Mouse (Mus musculus) monocyte, adult 2 months (primary cell): ENCODE results near the gene Purb.

Experiments used
- DNase-seq, 2 experiments: peaks; one replicate each; pipeline ENCODE4 v3.0.0; 2022; ENCODE audit warnings: low spot score in 2 of 2, low read depth in 1 of 2

Purb gene

DNA sequence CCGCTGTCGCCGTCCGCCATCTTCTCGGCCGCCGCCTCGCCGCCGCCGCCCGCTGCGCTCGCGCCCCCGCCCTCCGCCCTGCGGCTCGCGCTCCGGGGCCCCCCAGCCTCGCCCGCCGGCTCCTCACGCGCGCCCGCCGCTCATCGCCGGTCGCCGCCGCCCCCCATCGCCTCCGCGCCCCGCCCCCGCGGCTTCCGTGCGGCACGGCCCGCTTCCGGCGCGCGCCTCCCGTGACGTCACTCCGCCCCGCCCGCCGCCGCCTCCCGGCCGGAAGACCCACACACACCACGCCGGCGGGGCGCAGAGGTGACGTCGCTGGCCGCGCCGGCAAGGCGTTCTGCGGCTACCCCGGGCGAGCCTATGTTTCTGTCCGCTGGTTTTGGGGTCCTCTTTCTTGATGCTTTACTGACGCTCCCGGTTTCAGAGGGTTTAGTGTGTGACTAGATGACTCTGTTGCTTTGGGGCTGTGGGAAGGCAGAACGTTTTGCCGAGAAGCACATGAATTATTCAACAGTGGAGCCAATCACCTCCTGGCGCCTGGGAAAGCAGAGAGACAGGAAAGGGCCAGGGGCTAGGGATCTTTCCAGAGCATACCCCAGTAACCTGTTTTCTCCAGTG lies at the start of gene Purb:
Gene Purb, minus strand, starts transcription at position 51 of the 618 bp plus-strand sequence.
- peak; percentile 58 to 81 for DNase-seq

- no peak for DNase-seq
Observed at GRCm38 (mm10) chr11:6525241-6525640, 49.5 kb upstream of the Purb start.

GRCm38 (mm10) chr11:6524880-6525238 lies 49.1 kb upstream of the Purb start:
- DNase-seq = no peak

GRCm38 (mm10) chr11:6524165-6524879 lies 48.6 kb upstream of the Purb start:
- DNase-seq = no peak

DNA sequence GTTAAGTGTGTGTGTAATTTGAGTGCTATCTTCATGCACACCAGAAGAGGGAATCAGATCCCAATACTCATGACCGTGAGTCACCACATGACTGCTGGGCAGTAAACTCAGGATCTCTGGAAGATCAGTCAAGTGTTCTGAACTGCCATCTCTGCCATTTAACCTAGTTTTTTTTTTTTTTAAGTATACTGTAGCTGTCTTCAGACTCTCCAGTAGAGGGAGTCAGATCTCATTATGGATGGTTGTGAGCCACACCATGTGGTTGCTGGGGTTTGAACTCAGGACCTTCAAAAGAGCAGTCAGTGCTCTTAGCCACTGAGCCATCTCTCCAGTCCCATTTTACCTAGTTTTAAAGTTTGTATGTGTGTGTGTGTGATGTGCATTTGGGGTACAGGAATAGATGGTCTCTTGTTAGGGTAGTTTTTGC lies 48.0 kb upstream of the Purb start:
- DNase-seq = no peak

DNA sequence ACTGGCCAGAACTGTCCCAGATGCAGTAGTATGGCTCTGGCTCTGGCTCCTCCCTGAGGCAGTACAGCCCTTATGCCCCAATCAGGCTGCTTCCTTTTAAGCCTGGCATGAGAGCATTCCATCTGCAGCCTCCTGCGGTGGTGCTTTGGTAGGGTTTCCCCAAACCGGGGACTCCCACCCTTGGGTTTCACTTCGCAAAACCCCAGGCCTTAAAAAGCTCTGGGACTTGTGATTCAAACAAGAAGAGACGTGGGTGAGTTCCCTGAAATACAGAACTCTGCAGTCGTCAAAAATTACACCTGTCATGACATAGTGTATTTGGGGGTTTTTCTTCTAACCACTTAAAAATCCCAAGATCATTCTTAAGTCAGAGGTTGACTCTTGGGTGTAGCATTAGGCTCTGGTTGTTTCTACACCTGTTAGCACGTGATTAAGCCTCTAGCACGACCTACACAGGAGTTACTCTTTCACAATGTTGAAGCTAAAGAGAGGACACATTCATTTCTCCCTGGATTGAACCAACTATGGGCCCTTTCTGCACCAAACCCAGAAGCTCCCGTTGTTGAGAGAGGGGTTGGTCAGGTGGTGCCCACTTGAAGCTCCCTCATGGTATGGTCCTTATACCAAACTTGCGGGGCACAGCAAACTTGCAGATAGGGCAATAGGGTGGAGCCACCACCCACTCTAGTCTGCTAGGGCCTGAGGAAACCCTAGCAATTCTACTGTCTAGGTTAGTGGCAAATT lies 47.2 kb upstream of the Purb start:
- DNase-seq = peak; percentile 52 to 79

DNA sequence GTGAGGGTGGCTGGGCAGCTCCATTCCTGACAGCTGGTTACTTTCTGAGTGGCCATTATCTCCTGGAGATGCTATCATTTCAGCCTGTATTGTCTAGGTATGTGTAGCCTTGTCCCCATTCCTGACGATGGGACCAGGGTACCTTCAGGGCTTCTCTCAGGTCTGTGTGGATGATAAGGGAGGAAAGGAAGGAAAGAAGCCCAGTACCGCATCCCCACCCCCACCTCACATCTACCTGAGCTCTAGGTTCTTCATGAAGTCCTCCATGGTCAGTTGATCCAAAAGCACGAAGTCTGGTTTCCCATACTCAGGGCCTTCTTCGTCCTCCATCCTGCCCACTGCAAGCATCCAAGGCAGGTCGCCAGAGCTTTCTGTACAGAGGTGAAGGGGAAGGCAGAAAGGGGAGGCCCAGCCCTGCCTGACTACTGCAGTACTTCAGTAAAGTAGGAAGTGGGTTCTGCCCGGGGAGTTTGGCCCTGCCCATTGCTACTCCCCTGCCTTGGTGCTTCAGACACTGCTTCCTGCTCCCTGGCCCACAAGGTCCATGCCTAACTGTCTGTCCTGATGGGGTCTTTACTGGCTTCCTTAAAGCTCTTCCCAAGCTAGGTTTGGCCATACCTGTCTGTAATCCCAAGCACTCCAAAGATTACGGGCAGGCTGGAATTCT lies 44.9 kb upstream of the Purb start, which contains the start of gene Myo1g:
Gene Myo1g, minus strand, starts transcription at position 459 of the 667 bp plus-strand sequence.
- DNase-seq = peak; percentile 36 to 75

- DNase-seq = peak; percentile 49 to 73
Observed at GRCm38 (mm10) chr11:6519491-6520033, 43.8 kb upstream of the Purb start.

DNA sequence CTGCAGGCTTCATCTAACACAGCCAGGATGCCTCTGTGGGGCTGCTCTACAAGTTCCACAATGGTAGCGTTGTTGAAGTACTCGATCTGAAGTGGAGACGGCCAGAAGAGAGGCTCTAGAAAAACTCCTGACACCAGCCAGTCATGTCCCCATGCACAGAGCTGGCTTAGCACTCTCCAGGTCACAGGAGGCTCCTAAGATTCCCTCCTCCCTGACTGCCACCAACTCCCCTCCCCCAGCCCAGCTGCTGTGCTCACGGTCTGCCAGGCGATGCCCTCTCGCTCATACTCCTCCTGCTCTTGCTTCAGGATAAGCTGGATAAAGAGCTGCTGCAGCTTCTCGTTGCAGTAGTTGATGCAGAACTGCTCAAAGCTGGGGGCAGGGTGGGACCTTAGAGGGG lies 39.1 kb upstream of the Purb start:
- no peak for DNase-seq

DNA sequence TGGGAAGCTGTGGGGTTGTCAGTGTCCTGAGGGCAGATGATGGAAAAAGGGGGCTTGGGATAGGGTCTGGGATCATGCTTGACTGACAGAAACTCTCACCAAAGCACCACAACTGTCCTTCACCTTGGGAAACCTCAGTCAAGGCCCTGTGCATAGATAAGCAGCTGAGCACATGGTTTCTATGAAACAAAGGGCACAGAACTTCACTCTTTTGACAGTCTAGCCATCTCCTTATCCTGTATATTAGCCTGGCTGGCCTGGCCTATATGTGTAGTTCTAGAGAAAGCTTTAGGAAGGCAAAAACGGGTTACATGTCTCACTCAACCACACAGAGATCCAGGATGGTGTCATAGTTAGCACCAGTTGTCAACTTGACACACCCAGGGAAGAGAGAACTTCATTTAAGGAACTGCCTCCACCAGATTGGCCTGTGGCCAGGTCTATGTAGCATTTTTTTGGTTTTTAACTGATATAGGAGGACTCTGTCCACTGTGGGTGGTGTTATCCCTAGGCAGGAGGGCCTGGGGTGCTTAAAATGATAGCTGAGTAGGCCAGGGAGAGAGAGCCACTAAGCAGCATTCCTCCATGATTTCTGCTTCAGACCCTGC lies 32.7 kb upstream of the Purb start:
- no peak for DNase-seq

GRCm38 (mm10) chr11:6506516-6506915 lies 30.8 kb upstream of the Purb start:
- no peak for DNase-seq

- no peak for DNase-seq
Observed at GRCm38 (mm10) chr11:6504689-6505088, 29.0 kb upstream of the Purb start.

DNA sequence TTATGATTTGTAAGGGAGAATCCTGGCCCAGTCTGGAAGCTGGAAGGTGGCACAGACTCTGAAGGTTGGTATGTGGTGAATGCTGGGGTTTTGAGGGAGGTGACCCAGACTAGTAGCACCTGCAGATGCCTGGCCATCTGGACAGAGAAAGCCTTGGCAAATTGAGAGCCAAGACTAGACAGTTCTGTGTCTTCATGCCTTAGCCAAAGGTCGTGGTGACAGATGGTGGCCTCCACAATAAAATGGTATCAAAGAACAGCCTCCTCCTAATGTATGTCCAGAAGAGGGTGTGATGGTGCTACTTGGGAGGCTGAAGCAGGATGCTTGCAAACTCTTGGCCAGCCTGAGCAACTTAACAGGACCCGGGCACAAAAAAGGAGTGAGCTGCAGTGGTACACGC lies 28.5 kb upstream of the Purb start:
- DNase-seq = no peak

- no peak for DNase-seq
Observed at GRCm38 (mm10) chr11:6502506-6502905, 26.8 kb upstream of the Purb start.

DNA sequence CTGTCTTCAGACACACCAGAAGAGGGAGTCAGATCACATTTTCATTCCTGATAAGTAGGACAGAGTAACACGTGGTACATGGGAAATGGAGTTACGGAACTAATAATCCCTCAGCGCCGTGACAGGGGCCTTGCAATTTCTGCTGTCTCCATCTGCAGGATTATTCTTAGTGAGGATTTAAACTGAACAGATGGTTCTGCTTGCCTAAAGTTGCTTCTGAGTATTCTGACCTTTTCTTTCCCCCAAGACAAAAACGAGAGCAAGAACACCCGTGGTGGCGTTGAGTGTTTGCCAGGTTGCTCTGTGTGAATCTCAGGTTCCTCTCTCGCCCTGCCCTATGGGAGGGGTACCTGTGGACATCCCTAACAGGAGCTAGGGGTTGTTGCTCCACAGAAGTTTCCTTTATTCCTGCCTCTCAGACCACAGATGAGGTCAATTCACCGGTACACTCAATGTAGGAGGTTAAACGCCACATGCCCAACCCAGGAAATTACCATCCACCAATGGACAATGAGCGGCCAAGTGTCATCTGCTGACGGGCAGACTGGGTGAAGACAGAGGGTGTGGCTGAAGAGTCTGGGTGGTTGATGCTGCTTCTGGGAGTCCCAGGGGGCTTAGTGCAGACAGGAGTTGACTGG lies 21.7 kb upstream of the Purb start:
- DNase-seq = no peak

DNA sequence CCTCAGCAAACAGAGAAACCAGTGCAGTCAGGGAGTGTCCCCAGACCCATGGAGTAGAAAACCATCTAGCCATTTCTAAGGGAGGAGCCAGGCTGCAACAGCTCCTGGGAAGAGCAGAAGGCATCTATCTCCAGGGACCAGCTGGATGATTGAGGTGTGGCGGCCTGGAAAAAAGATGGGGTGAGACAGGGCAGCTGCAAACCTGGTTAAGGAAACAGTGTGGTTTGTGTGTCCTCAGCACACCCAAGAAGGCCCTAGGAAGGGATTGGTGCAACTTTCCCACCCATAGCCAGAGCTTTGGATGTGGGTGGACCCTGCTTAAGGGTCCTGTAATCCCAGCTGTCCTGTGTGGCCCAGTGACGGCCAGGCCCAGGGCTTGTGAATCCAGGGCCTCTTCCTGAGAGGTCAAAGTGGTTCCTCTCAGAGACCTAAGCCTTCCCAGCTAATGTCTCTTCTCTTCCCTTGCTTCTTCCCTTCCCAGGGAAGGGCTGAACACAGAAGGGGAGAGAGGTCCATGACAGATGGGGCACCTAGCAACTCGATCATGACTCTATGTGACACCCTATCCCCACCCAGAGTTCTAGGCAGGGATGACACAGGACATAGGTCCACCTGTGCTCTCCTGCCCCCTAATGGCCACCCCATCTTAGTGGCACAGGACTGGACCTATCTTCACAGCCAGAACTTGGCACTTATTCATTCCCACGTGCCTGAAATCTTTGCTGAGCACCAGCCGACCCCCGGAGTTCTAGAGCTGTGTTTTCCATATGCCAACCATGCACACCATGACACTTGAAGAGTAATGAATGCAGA lies 14.2 kb upstream of the Purb start:
- DNase-seq = peak in 1 of 2 experiments; percentile 42

GRCm38 (mm10) chr11:6489257-6489656 lies 13.5 kb upstream of the Purb start:
- DNase-seq = no peak

- no peak for DNase-seq
Observed at GRCm38 (mm10) chr11:6488041-6488684, 12.4 kb upstream of the Purb start.

GRCm38 (mm10) chr11:6487496-6487895 lies 11.8 kb upstream of the Purb start:
- no peak for DNase-seq
